Mouse (Mus musculus): ENCODE data around the gene Col25a1.

Col25a1 gene

DNA sequence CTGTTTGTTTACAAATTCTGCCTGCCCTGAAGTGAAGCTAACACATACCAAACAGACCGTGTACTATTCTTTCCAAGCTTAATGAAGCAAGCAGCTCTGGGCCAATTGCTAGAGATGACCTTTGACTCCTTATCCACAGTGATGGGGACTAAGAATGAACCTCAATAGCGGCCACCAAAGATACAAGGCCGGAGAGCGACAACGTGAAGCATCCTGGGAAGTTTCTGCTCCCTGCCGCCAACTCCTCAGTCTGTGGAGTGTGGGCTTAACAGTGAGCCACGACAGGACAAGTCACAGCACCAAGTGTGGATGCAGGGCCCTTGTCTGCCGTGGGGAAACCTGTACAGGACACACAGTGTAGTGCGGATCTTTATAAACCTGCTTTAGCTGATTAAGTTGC, 247.3 kb downstream of the Col25a1 start:
- DNase-seq (ENCODE audit: low spot score): no peak

DNA sequence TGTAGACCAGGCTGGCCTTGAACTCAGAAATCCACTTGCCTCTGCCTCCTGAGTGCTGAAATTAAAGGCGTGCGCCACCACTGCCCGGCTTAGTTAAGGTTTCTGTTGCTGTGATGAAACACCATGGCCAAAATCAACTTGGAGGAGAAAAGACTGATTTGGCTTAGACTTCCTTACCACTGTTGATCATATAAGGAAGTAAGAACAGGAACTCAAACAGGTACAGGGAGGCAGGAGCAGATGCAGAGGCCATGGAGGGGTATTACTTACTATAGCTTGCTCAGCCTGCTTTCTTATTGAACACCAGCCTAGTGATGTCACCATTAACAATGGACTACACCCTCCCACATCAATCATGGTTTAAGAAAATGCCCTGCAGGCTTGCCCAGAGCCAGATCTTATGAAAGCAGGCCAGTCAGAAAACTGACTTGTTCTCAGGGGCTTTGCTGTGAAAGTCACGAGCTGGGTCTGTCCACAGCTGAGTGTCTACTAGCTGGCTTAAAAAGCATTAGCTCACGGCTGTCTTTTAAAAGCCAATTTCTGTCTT, 249.1 kb downstream of the Col25a1 start:
- no peak for DNase-seq (ENCODE audit: low spot score)

DNA sequence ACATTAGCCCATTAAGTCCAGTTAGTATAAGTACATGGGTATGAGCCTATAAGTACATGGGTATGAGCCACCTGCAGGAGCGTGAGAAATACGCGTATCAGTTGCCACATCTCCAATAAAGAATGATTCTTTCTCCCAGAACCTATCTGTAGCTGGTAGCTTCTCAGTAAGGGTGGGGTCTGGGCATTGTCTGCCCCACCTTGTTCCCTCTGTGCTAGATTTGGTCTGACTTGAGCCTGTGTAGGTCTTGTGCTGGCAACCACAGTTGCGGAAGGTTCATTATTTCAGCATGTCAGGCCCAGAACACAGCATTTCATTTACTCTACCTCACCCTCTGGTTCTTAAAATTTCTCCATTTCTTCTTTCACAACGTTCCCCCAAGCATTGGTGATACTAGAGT, 250.4 kb downstream of the Col25a1 start:
- no peak for DNase-seq (ENCODE audit: low spot score)

DNA sequence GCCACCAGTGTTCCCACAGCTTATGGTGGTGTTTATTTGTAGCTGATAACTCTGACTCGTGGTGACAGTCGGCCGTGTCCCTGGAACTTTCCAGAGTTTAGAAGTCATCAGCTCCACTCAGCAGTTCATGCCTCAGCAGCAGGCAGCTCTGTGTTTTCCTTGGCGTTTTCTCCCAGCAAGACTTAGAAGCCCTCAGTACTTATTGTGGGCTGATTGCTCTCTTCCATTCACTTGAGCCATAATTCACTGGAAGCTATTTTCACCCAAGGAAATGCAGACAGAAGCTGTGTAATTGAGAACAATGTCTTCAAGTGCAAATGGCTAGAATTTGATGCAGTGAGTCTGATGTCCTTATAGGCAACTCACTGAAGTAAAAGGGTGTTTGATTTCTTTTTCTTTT, 254.6 kb downstream of the Col25a1 start:
- no peak for DNase-seq (ENCODE audit: low spot score)

DNA sequence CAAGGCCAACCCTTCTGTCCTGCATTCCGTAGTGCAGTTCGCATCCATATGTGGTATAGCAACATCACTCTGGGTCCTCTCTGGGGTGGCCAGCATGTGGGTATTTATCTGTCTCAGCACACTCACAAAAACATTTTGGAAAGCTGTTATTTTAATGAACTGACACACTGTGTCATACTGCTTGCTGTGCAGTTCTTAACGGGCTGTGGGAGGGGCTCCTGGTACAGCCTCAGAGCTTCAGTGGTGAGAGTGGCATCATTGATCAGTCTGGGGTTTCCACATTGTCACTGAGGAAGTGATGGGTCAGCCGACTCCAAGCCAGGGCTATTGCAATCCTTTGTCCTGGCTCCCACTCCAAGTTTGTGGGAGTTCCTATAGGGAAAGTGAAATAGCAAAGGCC, 255.9 kb downstream of the Col25a1 start:
- DNase-seq (ENCODE audit: low spot score): no peak

DNA sequence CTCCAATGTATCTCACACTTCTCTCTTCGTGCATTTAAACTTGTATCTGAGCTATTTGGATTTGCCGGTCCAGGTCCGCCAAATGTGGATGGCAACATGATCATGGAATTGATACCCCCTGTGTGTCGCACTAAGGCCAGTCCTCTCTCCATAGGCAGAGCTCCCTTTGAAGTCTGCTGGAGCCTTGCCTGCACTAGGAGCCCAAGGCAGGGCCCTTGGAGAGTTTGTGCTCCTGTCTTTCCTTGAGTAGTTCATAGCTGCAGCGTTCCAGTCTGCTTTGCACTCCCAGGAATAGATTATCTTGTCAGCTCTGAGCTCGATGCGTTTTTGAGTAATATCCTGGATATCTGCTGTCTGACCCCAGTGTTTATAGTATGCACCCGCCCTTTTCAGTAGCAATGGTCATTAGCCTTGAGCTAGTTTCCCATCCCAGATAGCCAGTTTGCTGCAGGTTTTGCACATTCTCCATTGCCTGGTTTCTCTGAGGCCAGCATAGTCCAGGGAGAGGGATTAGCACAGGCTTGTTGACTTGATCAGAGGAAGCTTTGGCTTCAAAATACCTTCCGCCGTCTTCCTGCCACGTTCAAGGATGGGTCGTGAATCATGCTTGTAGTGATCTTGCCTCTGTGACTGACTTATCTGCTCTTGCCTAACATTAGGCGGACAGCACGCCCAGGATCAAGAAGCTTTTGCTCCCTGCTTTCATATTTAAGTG, 258.1 kb downstream of the Col25a1 start:
- DNase-seq (ENCODE audit: low spot score): no peak

DNA sequence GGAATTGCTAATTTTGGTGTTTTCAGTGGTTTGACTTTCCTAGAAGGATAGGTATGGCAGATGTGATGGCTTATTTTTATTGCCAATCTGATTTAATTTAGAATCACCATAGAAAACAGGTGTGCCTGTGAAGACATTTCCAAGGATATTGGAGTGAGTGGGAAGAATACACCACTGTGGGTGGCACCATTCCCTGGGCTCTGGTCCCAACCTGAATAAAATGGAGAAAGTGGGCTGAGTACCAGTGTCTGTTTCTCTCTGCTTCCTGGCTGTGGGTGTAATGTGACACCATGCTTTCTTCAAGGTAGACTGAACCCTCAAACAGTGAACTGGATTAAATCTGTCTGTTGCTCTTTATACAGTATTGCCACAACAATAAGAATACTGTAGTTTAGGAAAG, 265.3 kb downstream of the Col25a1 start:
- DNase-seq (ENCODE audit: low spot score): no peak

DNA sequence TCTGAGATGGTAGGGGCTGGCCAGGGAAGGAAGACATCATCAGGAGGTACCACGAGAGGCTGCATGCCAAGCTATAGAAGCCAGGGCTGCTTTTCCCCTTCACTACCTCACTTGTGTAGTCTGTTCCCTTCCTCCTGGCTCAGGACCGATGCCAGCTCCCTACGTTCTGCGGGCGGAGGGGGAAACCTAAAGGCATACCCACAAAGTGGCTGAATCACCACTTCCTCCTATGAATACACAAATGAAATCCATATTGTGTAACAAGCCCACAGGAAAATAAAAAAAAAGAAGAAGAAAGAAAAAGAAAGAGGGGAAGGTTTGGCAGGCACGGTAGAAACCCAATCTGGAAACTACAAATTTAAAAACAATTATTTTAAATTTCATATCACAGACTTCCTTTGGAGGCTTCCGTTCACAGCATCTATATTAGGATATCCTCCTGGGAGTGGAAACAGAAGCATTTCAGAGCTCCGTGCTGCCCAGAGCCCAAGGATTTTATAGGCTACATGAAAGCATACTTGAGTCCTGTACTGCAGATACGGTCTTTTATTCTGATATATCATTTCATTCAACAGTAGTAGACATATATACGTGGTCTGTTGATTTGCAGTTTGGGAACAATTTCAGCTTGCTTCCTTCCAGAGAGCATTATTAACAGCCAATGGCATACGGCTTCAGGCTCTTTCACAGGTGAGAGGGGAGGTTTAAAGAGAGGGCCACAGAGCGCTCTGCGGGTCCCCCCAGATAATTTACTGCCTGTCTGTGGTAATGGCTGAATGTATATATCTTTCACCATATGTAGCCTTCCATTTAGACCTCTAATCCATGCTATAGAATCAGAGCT, 269.6 kb downstream of the Col25a1 start:
- no peak for DNase-seq (ENCODE audit: low spot score)

DNA sequence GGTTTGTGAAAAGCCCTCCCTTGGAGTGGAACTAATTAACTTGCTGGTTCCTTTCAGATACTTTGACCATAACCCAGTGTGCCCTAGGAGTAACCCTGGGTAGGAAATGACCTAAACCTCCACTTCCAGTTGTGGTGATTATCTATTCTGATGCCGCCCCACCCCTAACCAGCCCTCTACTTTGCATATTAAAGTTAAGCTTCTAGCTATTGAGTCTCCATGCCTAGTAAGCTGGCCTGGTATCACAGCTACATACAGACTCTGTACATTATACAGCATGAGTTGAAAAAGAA, 270.2 kb downstream of the Col25a1 start:
- DNase-seq (ENCODE audit: low spot score): no peak

DNA sequence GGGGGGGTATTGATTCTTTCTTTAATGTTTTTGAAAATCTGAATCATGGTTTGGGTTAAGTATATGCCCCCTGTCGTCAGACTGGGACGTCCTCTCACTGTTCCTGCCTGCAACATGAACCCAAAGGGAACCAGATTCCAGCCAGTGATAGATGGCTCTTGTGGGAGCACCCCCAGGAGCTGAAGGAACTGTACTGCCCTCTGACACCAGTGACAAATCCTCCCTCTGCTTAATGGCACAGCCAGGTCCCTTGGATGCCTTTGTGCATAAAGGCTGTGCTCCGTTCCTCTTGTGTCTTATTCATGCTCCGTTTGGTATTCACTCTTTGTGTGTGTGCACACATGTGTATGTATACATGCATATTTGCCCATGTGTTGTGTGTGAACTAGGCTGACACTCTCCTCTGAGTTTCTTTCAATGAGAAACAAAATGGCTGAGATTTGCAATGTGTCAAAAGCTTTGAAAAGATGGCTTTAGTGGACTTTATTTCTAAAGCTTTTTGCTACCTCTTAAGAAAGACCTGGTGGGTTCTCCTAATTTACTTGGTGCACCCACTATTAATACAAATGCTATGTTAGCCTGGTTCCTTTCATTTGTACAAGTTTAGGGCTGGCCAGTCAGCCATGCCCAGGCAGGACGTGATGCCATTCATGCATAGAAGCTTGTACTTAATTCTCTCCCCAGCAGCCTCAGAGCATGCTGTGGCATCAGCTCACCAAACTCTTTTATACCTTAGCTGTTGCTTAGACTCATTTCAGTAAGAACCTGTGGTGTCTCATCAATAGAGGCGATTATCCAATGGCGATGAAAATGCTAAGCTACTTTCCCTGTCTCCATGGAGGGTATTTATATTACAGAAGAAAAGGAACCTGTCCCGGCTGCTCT, 273.5 kb downstream of the Col25a1 start:
- DNase-seq (ENCODE audit: low spot score): no peak

DNA sequence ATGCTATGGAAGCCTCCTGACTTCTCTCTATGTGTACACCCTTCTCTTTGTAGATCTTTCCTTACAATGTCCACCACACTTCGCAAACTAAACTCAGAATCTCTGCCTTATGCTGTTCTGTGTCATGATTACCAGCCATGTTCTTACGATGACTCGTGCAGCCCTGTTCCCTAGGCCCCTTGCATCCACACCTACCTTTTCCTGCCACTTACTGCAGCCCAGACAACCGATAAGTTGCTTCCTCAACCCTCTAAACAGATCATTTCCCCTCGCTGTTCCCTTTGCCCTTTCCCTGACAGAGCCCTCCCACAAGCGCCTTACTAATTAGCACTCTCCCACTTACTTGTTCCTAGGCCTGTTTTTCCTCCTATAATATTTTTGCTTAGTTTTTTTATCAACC, 275.9 kb downstream of the Col25a1 start:
- no peak for DNase-seq (ENCODE audit: low spot score)

DNA sequence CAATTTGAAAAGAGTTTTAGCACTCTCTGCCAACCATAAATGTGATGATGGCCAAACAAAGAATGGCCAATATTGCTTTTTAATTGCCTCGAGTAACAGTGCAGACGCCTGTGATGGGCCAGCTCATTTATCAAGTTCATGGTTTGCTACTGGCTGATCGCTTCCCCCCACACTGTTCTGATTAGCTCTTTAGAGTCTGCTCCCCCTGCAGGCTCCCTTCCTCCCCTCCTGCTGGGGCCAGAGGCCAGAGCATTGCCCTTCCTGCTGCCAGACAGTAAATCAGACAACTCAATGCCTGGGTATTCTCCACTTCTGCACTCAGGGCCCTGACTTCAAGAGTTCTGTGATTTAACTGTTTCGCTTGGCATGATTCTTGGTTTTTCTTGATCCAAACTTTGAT, 281.9 kb downstream of the Col25a1 start:
- DNase-seq (ENCODE audit: low spot score): no peak

DNA sequence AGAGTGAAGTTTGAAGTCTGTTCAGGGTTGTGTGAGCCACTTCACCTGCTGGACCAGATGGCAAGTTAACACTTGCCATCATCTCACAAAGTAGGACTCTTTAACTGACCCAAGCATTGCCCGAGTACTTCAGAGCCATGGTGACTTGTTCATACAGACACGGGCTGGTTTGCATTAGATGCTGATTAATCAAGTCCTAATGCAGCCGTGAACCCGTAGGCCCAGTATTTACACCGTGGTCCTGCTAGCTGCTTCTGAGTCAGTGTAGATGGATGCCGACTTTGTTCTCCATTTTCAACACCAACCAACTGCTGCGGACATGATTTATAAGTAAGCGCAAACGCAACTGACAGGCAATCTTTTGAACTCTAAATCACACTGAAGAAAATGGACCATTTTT, 287.6 kb downstream of the Col25a1 start:
- DNase-seq (ENCODE audit: low spot score): no peak

DNA sequence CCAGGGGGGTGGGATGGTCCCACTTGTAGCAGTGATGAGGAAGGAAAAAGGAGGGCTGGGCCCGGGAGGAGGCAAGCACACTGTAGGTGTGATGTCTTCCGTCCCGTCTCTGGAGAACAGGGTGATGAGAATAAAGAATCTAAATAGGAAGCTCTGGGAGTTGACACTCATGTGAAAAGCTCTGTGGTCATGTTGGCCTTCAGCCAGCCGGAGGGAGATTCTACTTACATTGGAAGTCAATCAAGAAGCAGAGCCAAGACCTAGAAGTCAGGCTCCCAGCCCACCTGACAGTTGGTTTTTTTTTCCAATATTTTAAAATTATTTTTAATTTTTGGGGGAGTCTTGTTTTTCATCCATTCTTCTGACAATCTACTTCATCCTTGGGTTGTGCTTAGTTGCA, 297.5 kb downstream of the Col25a1 start:
- no peak for DNase-seq (ENCODE audit: low spot score)

DNA sequence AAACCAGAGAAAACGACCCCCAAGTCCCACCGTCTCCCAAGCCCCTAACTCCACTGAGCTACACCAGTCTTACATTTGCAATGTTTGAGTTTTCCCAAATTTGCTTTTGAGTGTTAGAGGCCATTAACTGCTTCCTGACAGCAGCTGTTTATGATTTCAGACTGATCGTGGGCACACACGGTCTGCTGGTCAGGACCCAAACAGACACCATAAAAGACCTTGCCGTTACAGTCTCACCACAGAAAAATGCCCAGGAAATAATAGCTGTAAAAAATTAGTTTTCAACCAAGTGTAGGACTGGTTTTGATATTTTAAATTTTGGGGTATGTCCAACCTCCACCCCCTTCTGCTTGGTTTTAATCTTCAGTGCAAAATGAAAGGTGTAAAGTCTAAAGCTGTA, 298.8 kb downstream of the Col25a1 start:
- no peak for DNase-seq (ENCODE audit: low spot score)

DNA sequence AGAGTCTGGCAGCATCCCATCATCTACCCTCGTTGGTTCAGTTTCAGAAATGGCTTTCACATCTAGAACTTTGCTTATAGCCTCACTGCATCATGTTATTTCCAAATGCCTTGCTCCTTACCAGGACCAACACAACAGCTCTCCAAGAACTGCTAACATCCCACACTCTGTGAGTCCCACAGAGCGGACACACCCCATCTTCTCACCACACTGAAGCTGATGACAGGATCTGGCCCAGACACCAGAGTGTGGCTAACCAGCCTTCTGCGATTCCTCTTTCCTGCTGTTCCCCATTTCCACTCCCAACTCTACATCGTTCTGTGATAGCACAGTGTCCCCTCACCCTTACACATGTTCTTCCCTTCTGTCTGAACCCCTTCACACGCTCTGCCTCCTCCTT, 301.5 kb downstream of the Col25a1 start:
- DNase-seq (ENCODE audit: low spot score): no peak

DNA sequence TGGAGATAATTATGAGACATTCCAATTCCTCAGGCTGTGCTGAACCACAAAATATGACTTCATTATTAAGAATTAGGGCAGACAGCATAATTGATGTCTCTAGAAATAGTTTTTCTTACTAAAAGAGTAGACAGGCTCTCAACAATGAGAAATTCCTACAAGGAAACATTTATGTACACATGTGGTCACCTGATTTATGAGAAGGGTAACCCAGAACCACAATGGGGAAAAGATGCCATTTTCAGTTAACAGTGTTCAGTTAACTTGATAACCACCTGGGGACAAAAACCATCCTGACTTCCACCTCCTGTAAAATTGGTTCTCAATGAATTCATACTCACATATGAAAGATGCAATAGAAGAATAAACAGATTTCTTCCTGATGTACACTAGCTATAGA, 305.7 kb downstream of the Col25a1 start:
- no peak for DNase-seq (ENCODE audit: low spot score)

DNA sequence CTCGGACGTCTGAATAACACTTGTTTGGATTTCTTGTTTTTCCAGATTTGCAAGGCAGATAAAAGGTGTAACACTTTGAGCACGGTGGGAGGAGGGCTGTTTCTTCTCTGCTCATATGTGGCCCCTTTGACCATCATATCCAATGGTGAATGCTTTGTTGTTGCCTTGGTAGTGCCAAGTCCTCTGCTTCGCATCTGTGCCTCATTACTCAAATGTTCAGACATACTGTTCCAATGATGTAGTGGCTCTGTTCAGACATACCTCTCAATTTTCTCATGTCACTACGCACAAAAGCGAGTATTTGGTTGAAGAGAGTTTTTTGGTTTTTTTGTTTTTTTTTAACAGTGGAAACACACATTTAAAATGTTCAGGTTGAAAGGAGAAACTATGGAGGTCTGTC, 308.5 kb downstream of the Col25a1 start:
- no peak for DNase-seq (ENCODE audit: low spot score)

DNA sequence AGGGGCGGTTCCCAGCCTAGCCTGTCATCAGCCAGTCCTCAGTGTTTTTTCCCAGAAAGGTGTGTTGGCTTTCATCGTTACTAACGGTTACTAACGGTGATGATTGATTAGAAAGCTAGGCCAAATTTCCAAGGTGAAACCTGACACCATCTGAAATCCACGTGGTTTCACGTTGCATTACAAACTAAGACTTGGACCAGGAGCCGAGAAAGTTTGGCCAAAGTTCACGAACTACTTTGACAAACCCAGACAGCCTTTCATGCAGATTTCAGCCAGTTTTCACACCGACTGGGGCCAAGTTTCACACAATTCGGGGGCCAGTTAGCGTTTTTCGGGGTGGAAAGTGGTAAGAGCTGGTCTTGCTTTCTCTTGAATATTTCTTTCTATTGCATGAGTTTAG, 309.4 kb downstream of the Col25a1 start:
- DNase-seq (ENCODE audit: low spot score): no peak

DNA sequence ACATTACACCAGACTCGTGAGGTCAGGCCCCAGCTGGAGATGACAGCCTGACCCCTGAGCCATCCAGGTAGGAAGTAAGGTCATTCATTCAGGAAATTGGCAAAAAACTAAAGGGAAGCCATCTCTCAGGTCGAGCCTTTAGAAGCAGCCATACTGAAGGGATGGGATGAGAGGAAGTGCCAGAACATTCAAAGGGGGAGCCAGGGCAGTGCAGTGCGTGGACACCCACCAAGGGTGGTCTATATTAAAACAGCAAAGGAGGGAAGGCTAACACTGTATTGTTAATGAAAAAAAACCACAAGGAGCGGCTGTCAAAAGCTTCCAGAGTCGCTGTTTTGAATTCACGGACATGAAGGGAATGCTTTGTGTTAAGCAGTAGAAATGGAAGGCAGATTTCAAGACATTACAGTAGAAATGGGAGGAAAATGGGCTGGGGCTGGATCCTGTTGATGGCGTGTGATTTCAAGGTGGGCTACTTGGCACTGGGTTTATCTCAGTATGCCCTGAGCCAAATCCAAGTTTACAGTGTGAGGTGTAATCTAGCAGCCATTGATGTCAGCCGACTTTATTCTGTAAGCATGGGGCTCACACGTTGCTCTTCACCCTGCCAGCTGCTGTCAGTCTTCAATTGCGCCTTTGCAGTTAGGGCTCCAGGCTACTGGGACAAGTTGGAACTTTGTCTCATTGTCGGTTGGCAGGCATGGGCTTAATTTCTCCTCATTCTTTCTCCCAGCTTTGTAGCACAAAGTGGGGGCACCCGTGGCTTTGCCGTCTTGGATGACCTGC, 312.7 kb downstream of the Col25a1 start:
- no peak for DNase-seq (ENCODE audit: low spot score)

DNA sequence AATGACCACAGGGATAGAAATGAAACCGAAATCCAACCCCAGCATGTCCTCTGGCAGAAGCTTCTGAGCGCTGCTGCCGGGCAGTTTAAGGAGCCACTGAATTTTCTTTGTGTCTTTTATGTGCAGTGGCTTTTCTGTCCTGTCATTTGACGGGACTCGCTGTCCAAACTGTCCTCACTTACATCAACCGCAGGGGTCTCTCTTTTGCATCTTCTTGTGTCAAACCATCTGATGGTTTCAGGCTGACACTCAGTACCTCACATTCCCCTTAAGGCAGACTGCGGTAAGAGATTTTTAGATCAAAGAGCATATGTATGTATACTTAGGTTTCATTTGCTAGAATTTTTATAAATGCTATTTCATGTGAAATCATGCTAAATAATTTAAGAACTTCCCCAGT, 318.6 kb downstream of the Col25a1 start:
- no peak for DNase-seq (ENCODE audit: low spot score)

DNA sequence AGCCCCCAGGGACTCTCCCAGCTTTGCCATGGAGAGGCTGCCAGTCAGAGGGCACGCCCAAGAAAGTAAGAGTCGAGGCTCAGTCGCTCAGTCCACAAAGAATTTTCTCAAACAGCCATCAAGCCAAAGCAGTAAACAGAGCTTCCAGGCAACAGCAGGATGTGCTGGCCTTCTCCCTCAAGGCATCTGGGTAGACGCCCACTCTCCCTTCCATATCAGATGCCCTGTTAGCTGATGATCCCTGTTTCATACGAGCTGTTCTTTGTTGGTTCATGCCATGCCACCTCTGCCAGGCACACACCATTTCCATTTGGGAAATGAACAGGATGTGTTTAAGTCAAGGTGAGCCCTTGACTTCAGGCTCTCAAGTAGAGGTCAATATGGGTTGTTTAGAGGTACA, 334.1 kb downstream of the Col25a1 start:
- no peak for DNase-seq (ENCODE audit: low spot score)

All from adipocyte (in vitro differentiated cells).